Mouse (Mus musculus): ENCODE measurements around the gene CT030661.1. TPM values are rescaled to one million over a fixed set of nuclear protein-coding genes. Genes with fewer than 3 reads are reported as not detected.

The CT030661.1 gene
- polyA plus RNA-seq, 1 experiment = 2.9 TPM

Other genes starting within 250 kb of the CT030661.1 start
- gene Zfp947, start 148.6 kb downstream of the CT030661.1 start, polyA plus RNA-seq (2012; fragmentation: generic; extraction: Trizol) = 0.44 TPM
- 0.73 TPM for gene Zfp994, start 89.2 kb downstream of the CT030661.1 start, polyA plus RNA-seq (2012; fragmentation: generic; extraction: Trizol)
- gene Zfp944, start 46.6 kb upstream of the CT030661.1 start, polyA plus RNA-seq (2012; fragmentation: generic; extraction: Trizol) = 1.7 TPM
- 1.4 TPM for gene Zfp758, start 46.6 kb upstream of the CT030661.1 start, polyA plus RNA-seq (2012; fragmentation: generic; extraction: Trizol)
- gene Zfp946, start 109.4 kb upstream of the CT030661.1 start, polyA plus RNA-seq (2012; fragmentation: generic; extraction: Trizol) = 1.1 TPM

Measured in myocyte (in vitro differentiated cells).